Mouse (Mus musculus) E14TG2a.4 (cell line): ENCODE measurements at regions not wholly inside any gene's neighbourhood (a gene's known extent, or its start where the extent isn't known, plus 50 kb on each side); places are given as distances from the start of the nearest gene placed in this dataset.

Source experiments
- CTCF ChIP-seq: conservative IDR thresholded peaks from 2 replicates; pipeline ENCODE4 v1.5.1; 2014; ENCODE audit warnings: low read length
- POU5F1 ChIP-seq: IDR thresholded peaks from 2 replicates; pipeline ENCODE4 v1.6.1; 2014; ENCODE audit warnings: low read length, borderline replicate concordance

- TF ChIP-seq CTCF (no peak), POU5F1 (no peak)
Measured at GRCm38 (mm10) chr15:36938511-36939150, 68.9 kb downstream of the Zfp706 start.
